Mouse (Mus musculus): Measurements from ENCODE around the gene Lrrc28. TPM values are rescaled to one million over a fixed set of nuclear protein-coding genes. Genes with fewer than 3 reads are reported as not detected.

Gene Lrrc28
- polyA plus RNA-seq, 1 experiment from 2014 or later, result 39.7 TPM

DNA sequence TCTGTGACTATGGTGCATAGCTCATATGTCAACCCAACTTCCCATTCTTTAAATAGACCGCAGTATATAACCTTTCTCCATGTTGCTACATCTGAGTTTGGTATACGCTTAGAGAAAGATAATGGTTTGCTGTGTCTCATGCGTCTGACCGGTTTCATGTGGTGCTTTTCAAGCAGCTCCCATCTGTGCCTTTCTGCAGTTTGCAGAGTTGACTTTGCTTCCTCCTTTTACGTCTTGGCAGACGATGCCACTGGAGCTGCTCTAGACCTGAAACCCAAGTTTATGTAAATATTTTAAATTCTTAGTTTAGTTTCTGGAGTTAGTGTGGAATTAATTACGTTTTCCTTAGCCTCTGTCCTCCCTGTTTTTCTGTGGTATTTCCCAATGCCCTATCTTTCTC is 9.6 kb upstream of the Lrrc28 start:
- Histone ChIP-seq H3K27me3 (ENCODE audit: control insufficient read depth, insufficient read depth, low read length) (no peaks in the 10 kb centered on the region), H3K4me1 (ENCODE audit: control insufficient read depth, insufficient read depth, low read length) (peaks cover 2% of the 10 kb centered on the region; the same call in 1 of the 2 replicates), H3K4me3 (replicated peaks; ENCODE audit: low read depth, low read length) (no peak overlapping the region), H3K27ac (replicated peaks; ENCODE audit: low read depth, low read length) (no peak overlapping the region), H3K9ac (replicated peaks; ENCODE audit: low read length) (no peak overlapping the region), H3K9me3 (ENCODE audit: control insufficient read depth, low read length) (no peaks in the 10 kb centered on the region), H3K4me2 (ENCODE audit: low read length) (no peak overlapping the region), H3K36me3 (ENCODE audit: control insufficient read depth, insufficient read depth, low read length) (no peaks in the 10 kb centered on the region)
- ATAC-seq (ENCODE audit: low FRiP score, low TSS enrichment) (no peak), DNase-seq (no peak)
- 90% methylated on average over 7 of the region's 7 CpGs for WGBS

DNA sequence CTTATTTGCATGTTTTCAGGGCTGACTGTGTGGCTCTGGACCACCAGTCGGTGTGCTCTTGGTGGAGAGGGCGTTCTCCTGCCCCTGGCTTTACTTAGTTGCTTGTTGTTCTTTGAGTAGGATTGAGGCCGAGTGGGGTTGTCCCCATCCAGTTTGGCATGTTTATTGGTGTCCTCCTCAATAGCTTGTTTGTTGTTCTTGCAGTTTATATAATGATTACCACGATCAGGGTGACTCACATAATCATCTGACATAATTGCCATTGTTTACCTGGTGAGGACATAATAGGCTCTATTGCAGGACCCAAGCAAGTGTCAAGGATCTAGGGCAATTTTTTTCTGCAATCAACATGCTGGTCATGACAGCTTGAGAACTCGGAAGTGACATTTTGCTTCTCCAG is 7.1 kb upstream of the Lrrc28 start:
- no peaks in the 10 kb centered on the region for H3K36me3 ChIP-seq (ENCODE audit: control insufficient read depth, insufficient read depth, low read length)
- no peak overlapping the region for H3K4me3 ChIP-seq (replicated peaks; ENCODE audit: low read depth, low read length)
- no peak overlapping the region for H3K27ac ChIP-seq (replicated peaks; ENCODE audit: low read depth, low read length)
- H3K4me2 ChIP-seq (ENCODE audit: low read length), result no peak overlapping the region
- WGBS, result 87% methylated on average over 5 of the region's 5 CpGs
- no peak overlapping the region for H3K9ac ChIP-seq (replicated peaks; ENCODE audit: low read length)
- peaks cover 2% of the 10 kb centered on the region; the same call in 1 of the 2 replicates for H3K4me1 ChIP-seq (ENCODE audit: control insufficient read depth, insufficient read depth, low read length)
- DNase-seq, result no peak
- H3K27me3 ChIP-seq (ENCODE audit: control insufficient read depth, insufficient read depth, low read length), result no peaks in the 10 kb centered on the region
- ATAC-seq (ENCODE audit: low FRiP score, low TSS enrichment), result no peak
- no peaks in the 10 kb centered on the region for H3K9me3 ChIP-seq (ENCODE audit: control insufficient read depth, low read length)

DNA sequence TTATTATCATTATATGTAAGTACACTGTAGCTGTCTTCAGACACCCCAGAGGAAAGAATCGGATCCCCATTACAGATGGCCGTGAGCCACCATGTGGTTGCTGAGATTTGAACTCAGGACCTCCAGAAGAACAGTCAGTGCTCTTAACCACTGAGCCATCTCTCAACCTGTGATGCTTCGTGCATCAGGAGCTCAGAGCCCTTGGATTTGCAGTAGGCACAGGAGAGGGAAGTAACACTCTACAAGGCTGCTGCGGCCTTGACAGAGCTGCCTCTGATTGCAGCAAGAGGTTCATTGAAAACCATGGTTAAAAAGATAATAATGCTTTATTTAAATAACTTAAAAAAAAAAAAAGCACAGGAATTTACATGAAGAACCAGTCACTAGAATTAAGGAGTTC is 3.3 kb upstream of the Lrrc28 start:
- WGBS, result 59% methylated on average over 4 of the region's 4 CpGs
- H3K4me2 ChIP-seq (ENCODE audit: low read length), result peak overlapping the region; percentile 32
- H3K4me3 ChIP-seq (replicated peaks; ENCODE audit: low read depth, low read length), result peak overlapping the region; percentile 28; the same call in 1 of the 2 replicates

DNA sequence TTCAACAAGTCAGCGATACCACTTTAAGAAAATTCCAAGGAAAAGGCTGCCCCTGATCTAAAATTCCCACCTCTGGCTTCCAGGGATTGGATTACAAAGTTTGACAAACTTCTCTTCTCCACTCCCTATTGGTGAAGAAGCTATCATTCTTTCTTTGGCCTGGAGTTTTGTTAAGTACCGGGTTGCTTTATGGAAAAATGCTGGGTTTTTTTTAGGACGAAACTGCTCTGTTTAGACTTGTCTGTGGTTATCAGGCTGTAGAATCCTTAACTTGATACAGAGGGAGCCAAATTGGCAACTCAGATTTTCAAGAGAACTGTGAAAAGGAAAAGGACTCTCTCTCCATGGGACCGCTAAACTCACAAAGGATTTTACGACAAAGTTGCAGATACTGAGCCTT is 2.2 kb upstream of the Lrrc28 start, which contains the start of gene Ttc23:
TSS of gene Ttc23 (plus strand) at position 134 of the 400 bp plus-strand sequence.
- Histone ChIP-seq H3K4me2 (ENCODE audit: low read length) (peak within 1 kb of the TSS; percentile 61), H3K4me3 (replicated peaks; ENCODE audit: low read depth, low read length) (peak within 1 kb of the TSS; percentile 78), H3K27me3 (ENCODE audit: control insufficient read depth, insufficient read depth, low read length) (no peaks in the 10 kb centered on the region), H3K9ac (replicated peaks; ENCODE audit: low read length) (peak within 1 kb of the TSS; percentile 82), H3K36me3 (ENCODE audit: control insufficient read depth, insufficient read depth, low read length) (no peaks in the 10 kb centered on the region), H3K27ac (replicated peaks; ENCODE audit: low read depth, low read length) (0 out of 2 replicates have a peak within 1 kb of the TSS, but pooled peaks have one; percentile 91), H3K4me1 (ENCODE audit: control insufficient read depth, insufficient read depth, low read length) (peaks cover 20% of the 10 kb centered on the region; the same call in 1 of the 2 replicates), H3K9me3 (ENCODE audit: control insufficient read depth, low read length) (no peaks in the 10 kb centered on the region)
- DNase-seq (peak; percentile 70), ATAC-seq (ENCODE audit: low FRiP score, low TSS enrichment) (no peak)
- WGBS, result under 1% methylated on average over 5 of the region's 5 CpGs

More for the DNA sequence above, 3.3 kb upstream of the Lrrc28 start:
- H3K9me3 ChIP-seq (ENCODE audit: control insufficient read depth, low read length), result no peaks in the 10 kb centered on the region
- no peak for DNase-seq
- no peak overlapping the region for H3K27ac ChIP-seq (replicated peaks; ENCODE audit: low read depth, low read length)
- no peaks in the 10 kb centered on the region for H3K36me3 ChIP-seq (ENCODE audit: control insufficient read depth, insufficient read depth, low read length)
- no peaks in the 10 kb centered on the region for H3K27me3 ChIP-seq (ENCODE audit: control insufficient read depth, insufficient read depth, low read length)
- no peak overlapping the region for H3K9ac ChIP-seq (replicated peaks; ENCODE audit: low read length)
- no peak for ATAC-seq (ENCODE audit: low FRiP score, low TSS enrichment)
- H3K4me1 ChIP-seq (ENCODE audit: control insufficient read depth, insufficient read depth, low read length), result peaks cover 16% of the 10 kb centered on the region; the same call in 1 of the 2 replicates

- H3K4me3 ChIP-seq (replicated peaks; ENCODE audit: low read depth, low read length), result peak overlapping the region; percentile 78
- H3K27ac ChIP-seq (replicated peaks; ENCODE audit: low read depth, low read length), result peak overlapping the region; percentile 91
- H3K9ac ChIP-seq (replicated peaks; ENCODE audit: low read length), result peak overlapping the region; percentile 82
- H3K4me2 ChIP-seq (ENCODE audit: low read length), result peak overlapping the region; percentile 61
- peaks cover 20% of the 10 kb centered on the region; the same call in 1 of the 2 replicates for H3K4me1 ChIP-seq (ENCODE audit: control insufficient read depth, insufficient read depth, low read length)
- H3K36me3 ChIP-seq (ENCODE audit: control insufficient read depth, insufficient read depth, low read length), result no peaks in the 10 kb centered on the region
- DNase-seq, result peak; percentile 36
- WGBS, result 5% methylated on average over 6 of the region's 6 CpGs
- no peaks in the 10 kb centered on the region for H3K27me3 ChIP-seq (ENCODE audit: control insufficient read depth, insufficient read depth, low read length)
- H3K9me3 ChIP-seq (ENCODE audit: control insufficient read depth, low read length), result no peaks in the 10 kb centered on the region
- no peak for ATAC-seq (ENCODE audit: low FRiP score, low TSS enrichment)
Observed at GRCm38 (mm10) chr7:67646131-67646530, 1.1 kb upstream of the Lrrc28 start.

- H3K4me2 ChIP-seq (ENCODE audit: low read length), result peak overlapping the region; percentile 61
- H3K4me1 ChIP-seq (ENCODE audit: control insufficient read depth, insufficient read depth, low read length), result peaks cover 20% of the 10 kb centered on the region; the same call in 1 of the 2 replicates
- peak overlapping the region; percentile 78 for H3K4me3 ChIP-seq (replicated peaks; ENCODE audit: low read depth, low read length)
- 0 out of 2 replicates have a peak, but pooled peaks cover 2% of the 10 kb centered on the region for H3K36me3 ChIP-seq (ENCODE audit: control insufficient read depth, insufficient read depth, low read length)
- DNase-seq (no peak), ATAC-seq (ENCODE audit: low FRiP score, low TSS enrichment) (no peak; the same call in 1 of the 2 replicates)
- under 1% methylated on average over 15 of the region's 15 CpGs for WGBS
- no peaks in the 10 kb centered on the region for H3K9me3 ChIP-seq (ENCODE audit: control insufficient read depth, low read length)
- no peaks in the 10 kb centered on the region for H3K27me3 ChIP-seq (ENCODE audit: control insufficient read depth, insufficient read depth, low read length)
- H3K9ac ChIP-seq (replicated peaks; ENCODE audit: low read length), result peak overlapping the region; percentile 82
- peak overlapping the region; percentile 91 for H3K27ac ChIP-seq (replicated peaks; ENCODE audit: low read depth, low read length)
Observed at GRCm38 (mm10) chr7:67645681-67646014, 580 bp upstream of the Lrrc28 start.

GRCm38 (mm10) chr7:67644291-67644690 is 777 bp downstream of the Lrrc28 start:
- Histone ChIP-seq H3K4me3 (replicated peaks; ENCODE audit: low read depth, low read length) (peak overlapping the region; percentile 78), H3K4me2 (ENCODE audit: low read length) (peak overlapping the region; percentile 52), H3K27me3 (ENCODE audit: control insufficient read depth, insufficient read depth, low read length) (no peaks in the 10 kb centered on the region), H3K9ac (replicated peaks; ENCODE audit: low read length) (peak overlapping the region; percentile 80), H3K9me3 (ENCODE audit: control insufficient read depth, low read length) (no peaks in the 10 kb centered on the region), H3K36me3 (ENCODE audit: control insufficient read depth, insufficient read depth, low read length) (0 out of 2 replicates have a peak, but pooled peaks cover 9% of the 10 kb centered on the region), H3K27ac (replicated peaks; ENCODE audit: low read depth, low read length) (no peak overlapping the region), H3K4me1 (ENCODE audit: control insufficient read depth, insufficient read depth, low read length) (peaks cover 17% of the 10 kb centered on the region; the same call in 1 of the 2 replicates)
- WGBS, result 41% methylated on average over 8 of the region's 8 CpGs
- ATAC-seq (ENCODE audit: low FRiP score, low TSS enrichment) (no peak), DNase-seq (no peak)

DNA sequence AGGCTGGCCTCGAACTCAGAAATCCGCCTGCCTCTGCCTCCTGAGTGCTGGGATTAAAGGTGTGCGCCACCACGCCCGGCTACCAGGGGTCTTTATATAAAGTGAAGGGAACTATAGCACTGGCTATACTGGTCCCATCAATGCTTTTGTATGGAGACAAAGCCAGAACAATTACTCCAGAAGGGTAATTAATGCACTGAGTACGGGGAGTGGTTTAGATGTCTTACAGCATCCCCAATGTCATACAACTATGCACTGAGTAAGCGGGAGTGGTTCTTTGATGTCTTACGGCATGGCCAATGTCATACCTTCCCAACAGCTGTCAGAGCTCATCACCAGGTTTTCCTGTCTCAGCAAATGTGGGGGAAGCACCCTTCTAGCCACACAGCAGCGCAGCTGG is 2.1 kb downstream of the Lrrc28 start:
- H3K27me3 ChIP-seq (ENCODE audit: control insufficient read depth, insufficient read depth, low read length), result no peaks in the 10 kb centered on the region
- ATAC-seq (ENCODE audit: low FRiP score, low TSS enrichment) (no peak), DNase-seq (no peak)
- H3K9me3 ChIP-seq (ENCODE audit: control insufficient read depth, low read length), result no peaks in the 10 kb centered on the region
- H3K27ac ChIP-seq (replicated peaks; ENCODE audit: low read depth, low read length), result no peak overlapping the region
- H3K9ac ChIP-seq (replicated peaks; ENCODE audit: low read length), result no peak overlapping the region
- no peak overlapping the region for H3K4me2 ChIP-seq (ENCODE audit: low read length)
- 0 out of 2 replicates have a peak, but pooled peaks cover 9% of the 10 kb centered on the region for H3K36me3 ChIP-seq (ENCODE audit: control insufficient read depth, insufficient read depth, low read length)
- 95% methylated on average over 9 of the region's 9 CpGs for WGBS
- H3K4me1 ChIP-seq (ENCODE audit: control insufficient read depth, insufficient read depth, low read length), result peaks cover 17% of the 10 kb centered on the region; the same call in 1 of the 2 replicates
- H3K4me3 ChIP-seq (replicated peaks; ENCODE audit: low read depth, low read length), result no peak overlapping the region

- Histone ChIP-seq H3K9me3 (ENCODE audit: control insufficient read depth, low read length) (no peaks in the 10 kb centered on the region), H3K36me3 (ENCODE audit: control insufficient read depth, insufficient read depth, low read length) (peaks cover 28% of the 10 kb centered on the region), H3K27me3 (ENCODE audit: control insufficient read depth, insufficient read depth, low read length) (no peaks in the 10 kb centered on the region), H3K9ac (replicated peaks; ENCODE audit: low read length) (no peak overlapping the region), H3K4me3 (replicated peaks; ENCODE audit: low read depth, low read length) (no peak overlapping the region), H3K27ac (replicated peaks; ENCODE audit: low read depth, low read length) (no peak overlapping the region), H3K4me2 (ENCODE audit: low read length) (no peak overlapping the region), H3K4me1 (ENCODE audit: control insufficient read depth, insufficient read depth, low read length) (peaks cover 7% of the 10 kb centered on the region; the same call in 1 of the 2 replicates)
- ATAC-seq (ENCODE audit: low FRiP score, low TSS enrichment) (no peak), DNase-seq (no peak)
- 42% methylated on average over 3 of the region's 3 CpGs for WGBS
Observed at GRCm38 (mm10) chr7:67639006-67639405, 6.1 kb downstream of the Lrrc28 start.

Data from midbrain, embryonic 14.5 days (tissue).